Mouse (Mus musculus): ENCODE results near the gene Prim2.

The Prim2 gene

GRCm38 (mm10) chr1:33535140-33535686 lies 134.4 kb downstream of the Prim2 start:
- DNase-seq = no peak

DNA sequence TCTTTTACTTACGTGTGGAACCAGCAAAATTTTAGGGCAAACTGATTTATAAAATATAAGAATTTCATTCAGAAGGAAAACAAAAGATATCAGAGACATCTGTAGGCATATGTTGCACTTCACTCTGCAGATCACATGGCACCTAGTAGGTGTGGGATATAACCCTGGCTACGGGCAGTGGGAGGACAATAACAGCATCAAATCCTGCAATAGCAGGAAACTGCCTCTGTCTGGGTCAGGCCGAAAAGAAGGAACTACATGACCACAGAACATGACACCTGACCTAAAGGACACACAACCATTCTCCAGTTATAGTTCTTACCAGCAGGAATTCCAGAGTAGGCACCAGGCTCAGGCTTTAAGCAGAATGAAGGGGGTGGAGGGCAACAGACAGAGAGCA lies 137.7 kb downstream of the Prim2 start:
- DNase-seq = no peak

DNA sequence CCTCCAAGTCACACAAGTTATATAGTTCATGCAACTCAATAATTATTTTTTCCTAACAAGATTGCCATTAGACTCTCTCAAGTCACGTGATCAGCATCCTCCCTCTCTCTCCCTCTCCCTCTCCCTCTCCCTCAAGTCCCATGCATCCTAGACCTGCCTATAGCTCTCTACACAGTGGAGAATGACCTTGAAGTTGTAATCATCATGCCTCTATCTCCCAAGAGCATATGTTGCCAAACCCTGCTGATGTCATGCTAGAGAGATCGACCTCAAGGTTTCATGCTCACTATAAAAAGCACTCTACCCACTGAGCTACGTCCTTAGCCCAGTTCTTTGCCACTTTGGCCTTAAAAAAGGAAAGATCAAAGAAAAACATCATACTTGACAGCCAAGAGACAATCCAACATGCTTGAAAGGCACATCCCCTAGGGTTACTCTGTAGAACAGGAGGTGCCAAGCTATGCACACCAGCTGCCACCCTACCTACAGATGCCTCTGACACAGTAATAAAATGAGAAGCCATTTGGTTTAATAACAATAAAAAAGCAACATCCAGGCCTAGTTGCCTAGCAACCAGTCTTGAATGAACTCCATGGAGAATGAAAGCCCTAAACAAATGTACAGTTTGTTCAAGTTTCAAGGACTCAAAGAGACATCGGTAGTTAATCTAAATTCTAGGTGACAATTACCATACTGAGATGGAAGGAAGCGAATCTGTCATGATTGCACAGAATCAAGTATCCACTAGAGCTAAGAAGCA lies 138.3 kb downstream of the Prim2 start:
- DNase-seq = no peak

DNA sequence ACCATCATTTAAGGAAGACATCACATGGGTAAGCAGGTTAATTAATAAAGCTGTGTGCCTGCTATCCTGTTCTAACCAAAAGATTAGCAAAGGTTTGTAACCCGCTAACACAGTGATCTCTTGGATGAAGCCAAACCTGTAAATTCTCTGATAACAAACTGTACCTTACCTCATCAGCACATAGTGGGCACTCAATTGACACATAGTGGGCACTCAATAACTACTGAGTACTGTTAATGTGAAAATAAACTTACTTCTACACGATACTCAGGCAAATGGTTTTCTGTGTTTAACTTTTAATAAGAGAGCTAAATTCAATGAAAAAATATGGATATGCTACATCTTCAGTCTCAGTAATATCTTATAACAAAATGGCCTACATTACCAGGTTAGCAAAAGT lies 139.1 kb downstream of the Prim2 start:
- no peak for DNase-seq

DNA sequence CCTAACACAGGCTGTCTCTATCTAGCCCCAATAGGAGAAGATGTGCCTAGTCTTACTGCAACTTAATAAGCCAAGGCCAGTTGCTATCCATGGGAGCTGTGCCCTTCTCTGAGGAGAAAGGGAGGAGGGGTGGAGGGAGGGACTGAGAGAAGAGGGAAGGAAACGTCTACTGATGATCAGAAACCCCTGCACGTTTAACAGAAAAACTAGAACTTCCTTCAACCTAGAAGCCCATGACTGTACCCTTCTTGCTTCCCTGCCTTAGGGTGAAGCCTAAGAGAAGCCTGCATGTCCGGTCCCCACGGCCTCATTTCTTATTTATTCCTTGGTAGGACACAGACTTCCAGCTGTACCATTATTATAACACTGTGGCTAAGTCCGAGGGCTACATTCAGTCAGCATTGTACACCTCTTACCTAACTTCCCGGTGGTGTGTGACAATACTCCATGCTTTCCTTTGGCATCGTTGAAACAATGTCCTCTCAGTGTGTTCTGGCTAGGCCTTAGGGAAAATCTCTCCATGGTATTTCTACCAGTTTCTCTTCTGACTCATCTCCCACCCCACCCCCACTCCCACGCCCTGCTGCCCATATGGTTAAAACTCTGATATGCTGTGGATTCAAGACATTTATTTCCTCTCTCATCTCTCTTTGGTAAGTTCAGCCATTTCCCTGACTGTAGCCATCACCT lies 139.9 kb downstream of the Prim2 start:
- no peak for DNase-seq

DNA sequence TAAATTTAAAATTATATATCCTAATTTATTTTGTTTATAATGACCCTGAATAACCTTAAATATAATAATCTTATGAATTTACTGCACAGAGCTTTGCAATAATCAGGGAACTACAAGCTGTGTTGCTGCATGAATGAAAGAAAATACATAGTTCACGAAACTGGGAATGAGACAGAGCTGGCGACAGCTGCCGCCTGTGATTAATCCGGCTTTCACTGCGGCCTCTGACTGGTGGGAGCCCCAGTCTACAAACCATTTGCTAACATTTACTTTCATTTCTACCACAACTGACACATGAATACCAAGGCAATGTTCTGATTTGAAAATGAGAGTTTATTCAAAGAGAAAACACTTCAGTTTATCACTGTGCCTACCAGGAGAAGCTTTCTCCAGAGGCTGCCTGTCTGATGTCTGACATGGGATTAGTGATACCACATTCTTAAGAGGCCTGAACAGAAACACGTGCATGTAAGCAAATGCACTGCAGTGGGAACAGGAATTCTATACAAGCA lies 142.2 kb downstream of the Prim2 start:
- DNase-seq = no peak

DNA sequence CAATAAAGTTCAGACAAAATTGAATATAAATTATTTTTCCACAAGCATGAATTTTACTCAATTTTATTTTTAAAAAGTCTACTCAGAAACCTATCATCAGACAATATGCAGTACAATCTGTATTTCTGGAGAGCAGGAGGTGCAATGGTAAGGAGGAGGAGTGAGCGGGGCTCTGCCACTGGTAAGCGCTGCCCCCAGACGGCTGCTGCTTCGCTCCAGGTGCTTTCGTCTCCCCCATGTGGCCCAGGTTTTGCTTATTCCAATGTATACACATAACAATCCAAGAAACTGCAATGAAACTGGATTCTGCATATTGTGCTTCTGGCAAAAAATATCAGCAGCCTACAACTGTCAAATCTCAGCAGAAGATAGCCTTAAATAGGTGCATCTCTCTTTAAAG lies 146.4 kb downstream of the Prim2 start:
- DNase-seq = no peak

- no peak for DNase-seq
Observed at GRCm38 (mm10) chr1:33515124-33515523, 154.5 kb downstream of the Prim2 start.

DNA sequence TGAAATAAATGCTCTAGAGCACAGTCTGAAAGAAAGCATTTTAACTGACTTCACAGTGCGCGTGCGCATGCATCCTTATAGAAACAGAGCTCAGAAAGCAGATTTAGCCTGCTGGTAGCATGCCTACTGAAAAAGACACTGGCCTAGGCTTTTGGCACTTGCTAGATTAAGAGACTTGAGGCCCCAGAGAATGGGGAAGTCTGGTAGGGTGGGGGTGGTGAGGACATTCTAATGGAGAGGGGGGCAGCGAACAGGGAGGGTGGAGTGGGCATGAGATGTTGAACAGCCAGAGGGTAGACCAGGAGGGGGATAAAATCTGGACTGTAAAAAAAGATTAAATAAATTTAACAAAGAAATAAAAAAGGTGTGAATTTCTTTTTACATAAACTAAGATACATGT lies 158.3 kb downstream of the Prim2 start:
- DNase-seq = no peak

DNA sequence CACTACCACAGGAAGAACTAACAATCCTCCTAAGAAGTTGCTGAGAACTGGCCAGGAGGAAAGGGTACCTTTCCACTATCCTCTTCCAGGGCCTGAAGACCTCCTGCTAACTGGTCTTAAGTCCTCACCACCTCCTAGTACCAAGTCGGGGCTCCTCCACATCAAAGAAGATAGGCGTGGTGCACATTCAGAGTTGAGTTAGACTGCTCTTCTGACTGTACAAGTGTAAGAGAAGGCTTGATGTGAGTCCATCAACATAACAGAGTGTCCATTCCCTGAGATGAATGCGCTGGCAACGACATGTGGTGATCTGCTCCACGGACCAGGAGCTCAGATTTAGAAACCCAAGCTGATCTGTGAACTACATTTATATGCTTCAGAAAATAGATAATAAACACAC lies 165.2 kb downstream of the Prim2 start:
- DNase-seq = no peak

GRCm38 (mm10) chr1:33502890-33503289 lies 166.7 kb downstream of the Prim2 start:
- no peak for DNase-seq

DNA sequence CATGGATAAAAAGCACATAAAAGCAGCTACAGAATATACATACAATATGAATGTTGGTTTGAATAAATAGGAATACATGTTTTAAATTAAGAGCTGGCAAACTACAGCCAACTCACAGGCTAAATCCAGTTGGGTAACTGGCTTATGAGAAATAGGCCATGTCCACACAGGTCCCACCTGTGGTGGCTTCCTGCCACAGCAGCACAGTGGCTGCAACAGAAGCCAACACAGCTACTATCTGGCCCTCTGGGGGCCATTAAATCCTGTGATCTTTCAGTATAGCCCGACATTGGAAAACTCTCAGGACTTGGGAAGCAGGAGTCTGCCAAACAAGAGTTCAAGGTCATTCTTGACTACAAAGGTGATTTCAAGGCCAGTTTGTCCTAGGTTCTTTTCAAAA lies 167.3 kb downstream of the Prim2 start:
- no peak for DNase-seq

GRCm38 (mm10) chr1:33500111-33500510 lies 169.5 kb downstream of the Prim2 start:
- peak; percentile 13 for DNase-seq

GRCm38 (mm10) chr1:33499603-33500002 lies 170.0 kb downstream of the Prim2 start:
- DNase-seq = no peak

GRCm38 (mm10) chr1:33496128-33496527 lies 173.5 kb downstream of the Prim2 start:
- DNase-seq = no peak

DNA sequence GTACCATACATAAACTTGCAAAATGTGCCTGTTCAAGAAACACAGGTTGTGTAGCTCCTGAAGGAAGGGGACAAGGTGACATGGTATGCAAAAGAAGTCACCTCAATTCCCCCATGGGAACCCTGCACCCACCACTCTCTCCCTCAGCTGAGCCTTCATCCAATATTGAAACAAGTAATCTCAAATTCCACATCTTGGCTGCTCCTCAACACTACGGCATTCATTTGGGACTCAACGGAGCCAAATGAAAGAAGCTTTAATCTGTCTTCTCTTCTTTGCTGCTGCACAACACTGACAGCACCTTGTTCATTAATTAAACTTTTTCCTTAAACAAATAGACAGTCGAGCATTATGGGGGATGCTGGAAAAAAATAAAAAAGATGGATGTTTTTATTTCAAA lies 174.0 kb downstream of the Prim2 start:
- no peak for DNase-seq

DNA sequence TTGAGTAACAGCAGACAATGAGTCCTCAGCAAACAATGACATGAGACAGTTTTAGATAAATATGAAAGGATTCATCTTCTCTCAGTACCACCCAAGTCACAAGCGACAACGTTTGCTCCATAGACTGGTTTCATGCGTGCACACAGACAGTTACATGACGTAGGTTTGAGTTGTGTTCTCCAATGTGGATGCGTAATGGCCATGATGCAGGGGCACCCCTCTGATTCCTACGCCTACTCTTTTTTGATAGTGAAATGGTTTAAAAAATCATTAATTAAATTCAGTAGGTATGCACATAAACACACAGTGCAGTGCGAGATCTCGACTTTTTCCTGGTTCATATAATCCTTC lies 174.4 kb downstream of the Prim2 start:
- no peak for DNase-seq

DNA sequence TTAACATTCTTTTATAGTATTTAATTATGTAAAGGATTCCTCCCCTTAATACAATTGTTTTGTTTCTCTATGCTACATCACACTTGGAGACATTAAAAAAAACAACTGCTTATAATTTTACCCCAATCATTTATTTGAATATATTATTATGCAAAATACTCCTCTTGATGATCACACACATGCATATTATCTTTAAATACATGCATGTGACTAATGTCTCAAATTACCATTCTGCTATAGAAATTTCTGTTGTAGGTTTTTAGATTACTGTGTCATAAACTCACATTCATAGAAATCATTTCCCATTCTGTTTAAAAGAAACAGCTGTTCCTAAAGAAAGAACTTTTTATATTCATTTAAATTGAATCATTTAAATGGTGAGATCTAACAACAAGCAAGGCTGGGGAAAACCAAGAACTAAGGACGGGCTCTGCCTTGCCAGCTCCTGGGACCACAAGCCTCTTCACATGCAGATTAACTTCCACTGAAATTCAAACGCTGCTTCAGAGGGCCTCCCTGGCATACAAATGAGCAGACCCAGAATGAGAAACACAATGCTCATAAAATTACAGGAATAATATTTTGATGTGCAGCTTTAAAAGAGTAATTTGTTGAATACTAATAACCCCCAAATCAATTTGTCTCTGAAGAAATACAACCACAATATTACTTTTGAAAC lies 174.9 kb downstream of the Prim2 start:
- DNase-seq = no peak

DNA sequence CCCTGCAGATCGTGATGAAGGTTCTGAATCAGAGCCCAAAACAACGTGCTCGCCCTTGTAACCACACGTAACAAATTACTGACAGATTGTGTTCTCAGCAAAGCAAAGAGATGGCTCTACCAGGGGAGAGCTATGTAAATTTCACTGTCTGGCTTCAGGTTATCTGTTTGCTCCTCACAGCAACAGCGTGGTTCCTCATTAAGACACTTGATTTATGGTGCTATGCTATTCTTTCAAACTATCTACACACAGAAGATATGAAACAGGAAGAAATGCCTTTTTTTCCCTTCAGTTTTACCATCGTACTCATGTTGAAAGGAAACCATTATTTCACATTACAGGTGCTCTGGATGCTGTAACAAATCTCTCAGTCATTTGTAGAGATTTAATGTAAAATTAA lies 179.4 kb downstream of the Prim2 start:
- DNase-seq = no peak

GRCm38 (mm10) chr1:33488372-33488771 lies 181.2 kb downstream of the Prim2 start:
- no peak for DNase-seq

DNA sequence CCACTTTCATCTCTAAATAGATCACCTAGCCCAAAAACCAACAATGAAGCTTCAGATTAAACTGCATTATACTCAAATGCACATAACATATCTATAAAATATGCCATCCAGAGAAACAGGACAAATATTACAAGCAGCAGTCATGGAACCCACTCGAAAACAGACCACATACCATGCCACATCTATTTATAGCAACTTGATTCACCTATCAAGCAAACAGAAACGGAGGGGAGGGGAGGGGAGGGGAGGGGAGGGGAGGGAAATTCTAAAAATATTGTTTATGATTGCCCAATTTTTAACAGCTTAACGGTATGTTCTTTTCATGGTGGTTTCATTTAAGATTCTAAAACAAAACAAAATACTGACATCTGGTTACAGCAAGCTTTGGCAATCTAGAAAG lies 185.8 kb downstream of the Prim2 start:
- no peak for DNase-seq

DNA sequence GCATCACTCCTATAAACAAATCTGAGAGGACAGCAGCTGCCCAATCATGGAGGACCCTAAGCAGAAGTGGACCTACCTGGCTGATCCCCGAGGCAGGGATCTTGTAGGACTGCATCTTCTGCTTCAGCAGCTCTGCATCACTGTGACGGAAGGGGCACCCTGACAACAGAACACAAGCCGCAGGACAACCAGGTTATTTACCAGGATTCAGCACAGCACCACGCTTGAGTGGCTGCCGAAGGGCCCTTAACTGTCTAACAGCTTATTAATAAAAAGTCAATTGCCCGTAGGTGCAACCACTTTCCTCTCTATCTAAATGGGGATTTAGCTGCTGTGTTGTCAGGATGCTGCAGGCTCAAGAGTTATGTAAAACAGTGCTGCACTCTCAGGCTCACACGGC lies 189.2 kb downstream of the Prim2 start:
- DNase-seq = no peak

DNA sequence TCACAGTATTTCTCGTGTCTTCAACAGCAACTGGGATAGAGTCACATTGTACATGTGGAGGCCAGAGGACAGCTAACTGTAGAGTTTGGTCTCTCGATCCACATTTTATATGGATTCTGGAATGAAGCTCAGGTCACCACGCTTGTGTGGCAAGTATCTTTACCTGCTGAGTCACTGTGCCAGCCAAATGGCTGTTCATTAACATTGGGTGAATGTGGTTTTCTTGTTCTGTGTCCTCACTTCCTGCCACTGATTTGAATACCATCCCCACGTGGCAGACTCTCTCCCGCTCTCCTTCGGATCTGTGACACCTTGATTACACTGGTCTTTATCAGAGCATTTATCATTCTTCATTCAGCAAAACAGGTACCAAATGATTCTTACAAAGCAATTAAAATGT lies 198.5 kb downstream of the Prim2 start:
- DNase-seq = no peak

GRCm38 (mm10) chr1:33470222-33470621 lies 199.4 kb downstream of the Prim2 start:
- no peak for DNase-seq

Measured in cerebellum, adult 11-12 months (tissue).